Mouse (Mus musculus): ENCODE data around the gene Gria4. TPM values are rescaled to one million over a fixed set of nuclear protein-coding genes. Genes with fewer than 3 reads are reported as not detected.

Gria4 gene
- polyA plus RNA-seq, 1 experiment from 2014 or later: 6.0 TPM

GRCm38 (mm10) chr9:4514563-4514885 lies 281.5 kb downstream of the Gria4 start:
- Histone ChIP-seq H3K4me3 (ENCODE audit: low read depth, low read length) (no peak overlapping the region), H3K9ac (ENCODE audit: low read length) (no peak overlapping the region), H3K27me3 (replicated peaks; ENCODE audit: control insufficient read depth, insufficient read depth, low read length) (no peaks in the 10 kb centered on the region), H3K36me3 (ENCODE audit: control insufficient read depth, insufficient read depth, low read length) (no peaks in the 10 kb centered on the region), H3K27ac (ENCODE audit: low read depth) (no peak overlapping the region), H3K4me2 (ENCODE audit: low read length) (no peak overlapping the region), H3K9me3 (ENCODE audit: control insufficient read depth, low read length) (no peaks in the 10 kb centered on the region), H3K4me1 (replicated peaks; ENCODE audit: control insufficient read depth, insufficient read depth, low read length) (no peaks in the 10 kb centered on the region)
- WGBS: 93% methylated on average over 1 of the region's 1 CpGs
- ATAC-seq (replicated peaks; ENCODE audit: low FRiP score, low TSS enrichment, low read depth) (no peak), DNase-seq (ENCODE audit: low spot score) (no peak)

- no peaks in the 10 kb centered on the region for H3K27me3 ChIP-seq (replicated peaks; ENCODE audit: control insufficient read depth, insufficient read depth, low read length)
- no peak for DNase-seq (ENCODE audit: low spot score)
- no peaks in the 10 kb centered on the region for H3K36me3 ChIP-seq (ENCODE audit: control insufficient read depth, insufficient read depth, low read length)
Measured at GRCm38 (mm10) chr9:4513796-4514562, 282.1 kb downstream of the Gria4 start.

GRCm38 (mm10) chr9:4506086-4506485 lies 289.9 kb downstream of the Gria4 start:
- DNase-seq (ENCODE audit: low spot score) (no peak), ATAC-seq (replicated peaks; ENCODE audit: low FRiP score, low TSS enrichment, low read depth) (no peak)
- no peak overlapping the region for H3K4me3 ChIP-seq (ENCODE audit: low read depth, low read length)
- no peaks in the 10 kb centered on the region for H3K9me3 ChIP-seq (ENCODE audit: control insufficient read depth, low read length)
- no peak overlapping the region for H3K4me2 ChIP-seq (ENCODE audit: low read length)
- H3K36me3 ChIP-seq (ENCODE audit: control insufficient read depth, insufficient read depth, low read length): no peaks in the 10 kb centered on the region
- no peaks in the 10 kb centered on the region for H3K27me3 ChIP-seq (replicated peaks; ENCODE audit: control insufficient read depth, insufficient read depth, low read length)
- 77% methylated on average over 3 of the region's 3 CpGs for WGBS
- H3K9ac ChIP-seq (ENCODE audit: low read length): no peak overlapping the region
- no peak overlapping the region for H3K27ac ChIP-seq (ENCODE audit: low read depth)
- no peaks in the 10 kb centered on the region for H3K4me1 ChIP-seq (replicated peaks; ENCODE audit: control insufficient read depth, insufficient read depth, low read length)

More at GRCm38 (mm10) chr9:4513796-4514562, 282.1 kb downstream of the Gria4 start:
- Histone ChIP-seq H3K4me2 (ENCODE audit: low read length) (no peak overlapping the region), H3K4me3 (ENCODE audit: low read depth, low read length) (no peak overlapping the region), H3K27ac (ENCODE audit: low read depth) (no peak overlapping the region), H3K9ac (ENCODE audit: low read length) (no peak overlapping the region), H3K9me3 (ENCODE audit: control insufficient read depth, low read length) (no peaks in the 10 kb centered on the region), H3K4me1 (replicated peaks; ENCODE audit: control insufficient read depth, insufficient read depth, low read length) (no peaks in the 10 kb centered on the region)
- no peak for ATAC-seq (replicated peaks; ENCODE audit: low FRiP score, low TSS enrichment, low read depth)

- no peak overlapping the region for H3K9ac ChIP-seq (ENCODE audit: low read length)
- no peaks in the 10 kb centered on the region for H3K27me3 ChIP-seq (replicated peaks; ENCODE audit: control insufficient read depth, insufficient read depth, low read length)
- H3K27ac ChIP-seq (ENCODE audit: low read depth): no peak overlapping the region
- H3K36me3 ChIP-seq (ENCODE audit: control insufficient read depth, insufficient read depth, low read length): no peaks in the 10 kb centered on the region
- H3K4me1 ChIP-seq (replicated peaks; ENCODE audit: control insufficient read depth, insufficient read depth, low read length): no peaks in the 10 kb centered on the region
- WGBS: 15% methylated on average over 1 of the region's 1 CpGs
- no peak overlapping the region for H3K4me2 ChIP-seq (ENCODE audit: low read length)
- no peak overlapping the region for H3K4me3 ChIP-seq (ENCODE audit: low read depth, low read length)
- no peaks in the 10 kb centered on the region for H3K9me3 ChIP-seq (ENCODE audit: control insufficient read depth, low read length)
- ATAC-seq (replicated peaks; ENCODE audit: low FRiP score, low TSS enrichment, low read depth) (no peak), DNase-seq (ENCODE audit: low spot score) (no peak)
Measured at GRCm38 (mm10) chr9:4505087-4505486, 290.9 kb downstream of the Gria4 start.

GRCm38 (mm10) chr9:4486428-4486827 lies 309.6 kb downstream of the Gria4 start:
- DNase-seq (ENCODE audit: low spot score): no peak
- WGBS: 96% methylated on average over 2 of the region's 2 CpGs
- H3K27me3 ChIP-seq (replicated peaks; ENCODE audit: control insufficient read depth, insufficient read depth, low read length): no peaks in the 10 kb centered on the region

GRCm38 (mm10) chr9:4484502-4484901 lies 311.5 kb downstream of the Gria4 start:
- Histone ChIP-seq H3K27me3 (replicated peaks; ENCODE audit: control insufficient read depth, insufficient read depth, low read length) (no peaks in the 10 kb centered on the region), H3K9me3 (ENCODE audit: control insufficient read depth, low read length) (no peaks in the 10 kb centered on the region), H3K9ac (ENCODE audit: low read length) (no peak overlapping the region), H3K4me2 (ENCODE audit: low read length) (no peak overlapping the region), H3K4me1 (replicated peaks; ENCODE audit: control insufficient read depth, insufficient read depth, low read length) (no peaks in the 10 kb centered on the region), H3K4me3 (ENCODE audit: low read depth, low read length) (no peak overlapping the region), H3K36me3 (ENCODE audit: control insufficient read depth, insufficient read depth, low read length) (no peaks in the 10 kb centered on the region), H3K27ac (ENCODE audit: low read depth) (no peak overlapping the region)
- WGBS: 71% methylated on average over 2 of the region's 2 CpGs
- DNase-seq (ENCODE audit: low spot score) (no peak), ATAC-seq (replicated peaks; ENCODE audit: low FRiP score, low TSS enrichment, low read depth) (no peak)

More at GRCm38 (mm10) chr9:4486428-4486827, 309.6 kb downstream of the Gria4 start:
- Histone ChIP-seq H3K9ac (ENCODE audit: low read length) (no peak overlapping the region), H3K4me2 (ENCODE audit: low read length) (no peak overlapping the region), H3K4me1 (replicated peaks; ENCODE audit: control insufficient read depth, insufficient read depth, low read length) (no peaks in the 10 kb centered on the region), H3K9me3 (ENCODE audit: control insufficient read depth, low read length) (no peaks in the 10 kb centered on the region), H3K27ac (ENCODE audit: low read depth) (no peak overlapping the region), H3K36me3 (ENCODE audit: control insufficient read depth, insufficient read depth, low read length) (no peaks in the 10 kb centered on the region), H3K4me3 (ENCODE audit: low read depth, low read length) (no peak overlapping the region)
- ATAC-seq (replicated peaks; ENCODE audit: low FRiP score, low TSS enrichment, low read depth): no peak

GRCm38 (mm10) chr9:4470791-4471190 lies 325.2 kb downstream of the Gria4 start:
- no peak overlapping the region for H3K9ac ChIP-seq (ENCODE audit: low read length)
- WGBS: 71% methylated on average over 2 of the region's 2 CpGs
- H3K4me1 ChIP-seq (replicated peaks; ENCODE audit: control insufficient read depth, insufficient read depth, low read length): no peaks in the 10 kb centered on the region
- ATAC-seq (replicated peaks; ENCODE audit: low FRiP score, low TSS enrichment, low read depth) (no peak), DNase-seq (ENCODE audit: low spot score) (no peak)
- no peaks in the 10 kb centered on the region for H3K9me3 ChIP-seq (ENCODE audit: control insufficient read depth, low read length)
- no peaks in the 10 kb centered on the region for H3K36me3 ChIP-seq (ENCODE audit: control insufficient read depth, insufficient read depth, low read length)
- H3K4me2 ChIP-seq (ENCODE audit: low read length): no peak overlapping the region
- no peak overlapping the region for H3K4me3 ChIP-seq (ENCODE audit: low read depth, low read length)
- no peaks in the 10 kb centered on the region for H3K27me3 ChIP-seq (replicated peaks; ENCODE audit: control insufficient read depth, insufficient read depth, low read length)
- no peak overlapping the region for H3K27ac ChIP-seq (ENCODE audit: low read depth)

- Histone ChIP-seq H3K27ac (ENCODE audit: low read depth) (no peak overlapping the region), H3K9ac (ENCODE audit: low read length) (no peak overlapping the region), H3K9me3 (ENCODE audit: control insufficient read depth, low read length) (no peaks in the 10 kb centered on the region), H3K4me1 (replicated peaks; ENCODE audit: control insufficient read depth, insufficient read depth, low read length) (no peaks in the 10 kb centered on the region), H3K36me3 (ENCODE audit: control insufficient read depth, insufficient read depth, low read length) (no peaks in the 10 kb centered on the region), H3K4me3 (ENCODE audit: low read depth, low read length) (no peak overlapping the region), H3K4me2 (ENCODE audit: low read length) (no peak overlapping the region), H3K27me3 (replicated peaks; ENCODE audit: control insufficient read depth, insufficient read depth, low read length) (no peaks in the 10 kb centered on the region)
- no peak for ATAC-seq (replicated peaks; ENCODE audit: low FRiP score, low TSS enrichment, low read depth)
- WGBS: 52% methylated on average over 1 of the region's 1 CpGs
- no peak for DNase-seq (ENCODE audit: low spot score)
Measured at GRCm38 (mm10) chr9:4459456-4460070, 336.5 kb downstream of the Gria4 start.

- ATAC-seq (replicated peaks; ENCODE audit: low FRiP score, low TSS enrichment, low read depth) (no peak), DNase-seq (ENCODE audit: low spot score) (no peak)
- WGBS: 86% methylated on average over 1 of the region's 1 CpGs
- Histone ChIP-seq H3K36me3 (ENCODE audit: control insufficient read depth, insufficient read depth, low read length) (no peaks in the 10 kb centered on the region), H3K4me2 (ENCODE audit: low read length) (no peak overlapping the region), H3K9ac (ENCODE audit: low read length) (no peak overlapping the region), H3K9me3 (ENCODE audit: control insufficient read depth, low read length) (no peaks in the 10 kb centered on the region), H3K27ac (ENCODE audit: low read depth) (no peak overlapping the region), H3K27me3 (replicated peaks; ENCODE audit: control insufficient read depth, insufficient read depth, low read length) (no peaks in the 10 kb centered on the region), H3K4me3 (ENCODE audit: low read depth, low read length) (no peak overlapping the region), H3K4me1 (replicated peaks; ENCODE audit: control insufficient read depth, insufficient read depth, low read length) (no peaks in the 10 kb centered on the region)
Measured at GRCm38 (mm10) chr9:4458193-4458592, 337.8 kb downstream of the Gria4 start.

Measured in intestine, embryonic 14.5 days (tissue).